Mouse (Mus musculus) olfactory bulb, adult 2 months (tissue): Measurements from ENCODE around the gene Klrg2.
"Not testable (repeated sequence)": the region's sequence is repeated elsewhere in the genome, so short reads cannot be mapped to it uniquely, and the experiment has no call there.

Experiments
- CTCF ChIP-seq: fragments of 200-500 bp; IDR thresholded peaks from 2 replicates; pipeline ENCODE4 v1.5.1; 2012; ENCODE audit warnings: low read depth, mild to moderate bottlenecking, low read length, moderate library complexity; ENCODE audit not compliant: insufficient read depth
- POLR2A ChIP-seq: fragments of 200-500 bp; IDR thresholded peaks from 2 replicates; pipeline ENCODE4 v1.6.1; 2012; ENCODE audit warnings: mild to moderate bottlenecking, low read depth, low read length, moderate library complexity; ENCODE audit not compliant: insufficient read depth

GRCm38 (mm10) chr6:38670488-38670887 is 33.4 kb upstream of the Klrg2 start:
- TF ChIP-seq CTCF, POLR2A: not testable (repeated sequence)
